Mouse (Mus musculus): Measurements from ENCODE around the gene Cradd.

The Cradd gene

GRCm38 (mm10) chr10:95239196-95240069, 84.5 kb downstream of the Cradd start:
- no peak for DNase-seq (ENCODE audit: low spot score in 2 of 2)

- DNase-seq (ENCODE audit: low spot score in 2 of 2): no peak
These were observed 85.3 kb downstream of the Cradd start for GRCm38 (mm10) chr10:95238667-95239066.

- DNase-seq (ENCODE audit: low spot score in 2 of 2): no peak
These were observed 87.7 kb downstream of the Cradd start for GRCm38 (mm10) chr10:95236226-95236625.

- no peak for DNase-seq (ENCODE audit: low spot score in 2 of 2)
These were observed 89.3 kb downstream of the Cradd start for GRCm38 (mm10) chr10:95234661-95235060.

- peak; percentile 17 to 22 for DNase-seq (ENCODE audit: low spot score in 2 of 2)
These were observed 90.9 kb downstream of the Cradd start for GRCm38 (mm10) chr10:95233044-95233443.

- DNase-seq (ENCODE audit: low spot score in 2 of 2): no peak
These were observed 91.4 kb downstream of the Cradd start for GRCm38 (mm10) chr10:95232554-95232953.

GRCm38 (mm10) chr10:95228192-95228591, 95.7 kb downstream of the Cradd start:
- no peak for DNase-seq (ENCODE audit: low spot score in 2 of 2)

DNA sequence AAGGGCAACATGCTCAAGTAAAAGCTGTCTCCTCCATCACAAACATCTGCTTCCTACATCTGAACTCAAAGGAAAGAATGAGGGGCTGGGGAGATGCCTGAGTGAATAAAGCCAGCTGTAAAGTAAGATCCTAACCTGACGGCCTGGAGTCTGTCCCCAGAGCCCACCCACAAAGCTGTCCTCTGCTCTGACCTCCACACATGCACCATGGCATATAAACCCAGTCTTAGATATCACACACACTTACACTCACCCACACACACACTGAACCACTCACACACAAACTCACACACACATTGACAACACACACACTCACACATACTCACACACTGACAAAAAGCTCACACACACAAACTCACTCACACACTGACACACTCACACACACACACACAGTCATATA, 96.3 kb downstream of the Cradd start:
- no peak for DNase-seq (ENCODE audit: low spot score in 2 of 2)

- no peak for DNase-seq (ENCODE audit: low spot score in 2 of 2)
These were observed 97.2 kb downstream of the Cradd start for GRCm38 (mm10) chr10:95226772-95227171.

DNA sequence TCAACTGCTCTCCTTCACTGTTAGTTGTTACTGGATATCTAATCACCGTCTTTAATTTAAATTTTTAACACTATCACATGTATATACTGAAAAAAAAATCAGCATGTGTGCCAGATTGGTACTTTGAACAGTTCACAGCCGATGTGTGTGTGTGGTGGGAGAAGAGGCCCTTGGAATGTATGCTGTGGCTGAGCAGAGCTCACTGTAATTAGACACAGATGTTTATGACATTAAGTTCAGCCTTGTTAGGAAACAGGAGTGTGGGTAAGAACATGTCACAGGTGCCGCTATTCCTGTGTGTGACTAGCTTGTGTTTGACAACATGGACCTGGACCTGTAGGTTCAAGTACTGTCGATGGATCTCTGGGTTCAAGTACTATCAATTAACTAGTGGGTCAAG, 98.9 kb downstream of the Cradd start:
- DNase-seq (ENCODE audit: low spot score in 2 of 2): no peak

- no peak for DNase-seq (ENCODE audit: low spot score in 2 of 2)
These were observed 100.7 kb downstream of the Cradd start for GRCm38 (mm10) chr10:95223211-95223610.

DNA sequence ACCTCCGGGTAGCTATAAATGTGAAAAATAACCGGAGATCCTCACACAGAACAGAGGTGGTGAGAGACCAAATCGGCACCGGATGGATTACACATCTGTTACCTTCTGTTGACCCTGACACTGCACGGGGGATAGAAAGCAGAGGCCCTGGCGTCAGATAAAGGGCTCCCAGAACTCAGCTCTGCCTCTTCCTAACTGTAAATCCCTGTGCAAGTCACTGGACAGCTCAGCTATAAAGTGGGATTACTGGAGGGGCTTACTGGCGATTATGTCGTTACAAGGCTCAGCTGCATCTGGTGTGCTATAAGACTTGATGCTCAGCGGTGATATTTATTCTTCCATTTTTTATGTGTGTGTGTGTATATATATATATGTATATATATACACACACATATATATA, 102.0 kb downstream of the Cradd start:
- DNase-seq (ENCODE audit: low spot score in 2 of 2): no peak

DNA sequence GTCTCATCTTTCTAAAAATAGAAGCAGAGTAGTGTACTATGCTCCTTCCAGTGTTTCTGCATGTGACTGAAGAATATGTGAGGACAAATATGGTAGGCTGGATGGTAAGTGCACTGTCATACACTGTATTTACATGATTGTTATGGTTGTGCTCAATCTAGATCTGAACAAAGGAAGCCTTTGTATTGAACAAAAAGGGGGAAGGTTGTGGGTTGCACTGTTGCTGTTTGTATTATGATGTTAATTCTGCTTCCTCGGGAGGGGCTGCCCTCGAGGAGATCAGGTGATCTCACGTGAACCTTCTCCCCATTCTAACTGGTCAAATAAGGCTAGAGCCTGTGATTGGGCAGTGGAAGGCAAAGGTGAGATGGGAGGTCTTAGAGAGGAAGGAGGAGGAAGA, 103.4 kb downstream of the Cradd start:
- DNase-seq (ENCODE audit: low spot score in 2 of 2): no peak

GRCm38 (mm10) chr10:95218683-95219060, 105.3 kb downstream of the Cradd start:
- no peak for DNase-seq (ENCODE audit: low spot score in 2 of 2)

DNA sequence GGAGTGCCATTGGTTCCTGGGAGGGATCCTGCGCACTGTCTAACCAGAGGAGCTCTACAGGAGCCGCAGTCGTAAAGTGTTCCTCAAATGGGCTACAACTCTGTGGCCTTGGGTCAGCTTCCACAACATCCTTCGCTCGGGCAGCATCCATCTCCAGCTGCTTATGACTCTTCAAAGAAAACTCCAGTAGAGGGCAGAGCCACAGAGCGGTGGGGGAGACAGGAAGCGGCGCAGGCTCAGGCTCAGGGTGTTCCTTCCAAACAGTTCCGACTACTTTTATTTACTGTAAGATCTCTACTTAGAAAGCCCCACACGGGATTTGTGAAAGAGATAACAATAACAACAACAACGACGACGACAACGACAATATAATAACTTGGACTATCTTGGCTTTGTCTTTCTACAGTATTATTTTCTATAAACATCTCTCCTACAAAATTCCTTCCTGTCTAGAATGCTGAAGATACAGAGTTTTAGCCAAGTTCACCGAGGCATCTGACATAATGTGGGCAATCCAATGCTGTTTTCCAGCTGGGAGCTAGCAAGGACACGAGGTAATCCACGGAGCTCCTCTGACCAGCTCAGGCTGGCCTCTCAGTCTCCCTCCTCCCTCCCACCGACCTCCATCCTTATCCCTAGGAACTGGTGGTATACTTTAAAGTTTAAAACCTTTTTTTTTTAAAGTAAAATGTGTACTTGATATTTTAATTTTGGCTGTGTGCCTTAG, 105.8 kb downstream of the Cradd start:
- no peak for DNase-seq (ENCODE audit: low spot score in 2 of 2)

DNA sequence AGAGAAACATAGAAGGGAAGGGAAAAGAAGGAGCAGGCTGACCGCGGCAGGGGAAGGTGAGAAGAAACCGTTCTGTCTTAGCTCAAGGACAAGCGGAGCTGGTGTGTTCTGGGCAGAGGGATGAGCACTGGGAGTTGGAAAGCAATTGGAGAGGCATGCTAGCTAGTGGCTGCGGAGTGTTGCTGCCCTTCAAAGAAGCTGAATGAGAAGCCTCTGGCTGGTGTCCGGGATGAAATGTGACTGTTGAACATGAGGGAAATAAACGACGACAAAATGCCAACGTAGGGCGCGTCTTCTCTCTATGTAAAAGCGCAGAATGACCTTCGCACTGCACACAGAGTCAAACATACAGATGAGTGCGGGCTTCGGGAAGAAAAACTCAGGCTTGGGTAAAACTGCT, 108.6 kb downstream of the Cradd start:
- DNase-seq (ENCODE audit: low spot score in 2 of 2): no peak

- no peak for DNase-seq (ENCODE audit: low spot score in 2 of 2)
These were observed 110.1 kb downstream of the Cradd start for GRCm38 (mm10) chr10:95213820-95214219.

- no peak for DNase-seq (ENCODE audit: low spot score in 2 of 2)
These were observed 110.6 kb downstream of the Cradd start for GRCm38 (mm10) chr10:95213311-95213710.

GRCm38 (mm10) chr10:95211660-95212059, 112.3 kb downstream of the Cradd start:
- no peak for DNase-seq (ENCODE audit: low spot score in 2 of 2)

- no peak for DNase-seq (ENCODE audit: low spot score in 2 of 2)
These were observed 113.1 kb downstream of the Cradd start for GRCm38 (mm10) chr10:95210664-95211372.

DNA sequence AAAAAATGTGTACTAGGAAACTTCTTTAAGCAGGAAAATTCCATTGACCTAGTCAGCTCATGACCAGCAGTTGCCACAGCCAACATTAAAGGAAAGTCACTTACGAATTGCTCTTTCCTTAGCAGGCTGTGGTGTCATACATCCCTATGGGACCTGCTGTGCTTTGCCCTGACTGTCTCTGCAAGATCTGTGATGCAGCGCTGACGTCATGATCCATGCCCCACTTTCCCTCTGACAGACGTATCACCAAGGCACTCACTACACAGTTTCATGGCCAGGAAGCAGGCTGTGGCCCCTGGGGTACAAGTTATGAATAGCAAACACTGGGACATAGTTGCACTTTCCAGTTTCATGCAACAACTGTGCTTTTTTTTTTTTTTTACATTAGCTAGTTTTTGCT, 113.8 kb downstream of the Cradd start:
- no peak for DNase-seq (ENCODE audit: low spot score in 2 of 2)

DNA sequence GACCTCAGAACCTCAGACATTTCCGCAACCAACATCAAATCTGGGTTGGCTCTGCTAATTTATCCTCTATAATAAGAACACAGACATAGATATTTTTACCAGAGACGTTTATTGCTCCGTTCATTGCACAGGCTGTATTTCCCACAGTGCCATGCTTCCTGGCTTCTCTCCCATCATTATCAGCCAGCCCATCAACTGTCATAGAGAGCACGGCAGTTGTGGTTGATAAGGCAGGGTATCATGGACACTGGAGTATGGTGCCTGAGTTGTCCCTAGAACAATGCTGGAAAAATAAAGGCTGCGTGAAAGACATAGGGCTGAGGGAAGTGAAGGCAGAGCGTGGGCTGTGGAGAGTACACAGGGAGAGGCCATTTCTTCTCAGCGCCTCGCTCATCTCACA, 116.5 kb downstream of the Cradd start:
- DNase-seq (ENCODE audit: low spot score in 2 of 2): no peak
